Mouse (Mus musculus) neural tube, embryonic 12.5 days (tissue): ENCODE results near the gene Ccdc50. TPM values are rescaled to one million over a fixed set of nuclear protein-coding genes. Genes with fewer than 3 reads are reported as not detected.

Experiments
- ATAC-seq: fragments of 200-750 bp; cut with Nextera tagmentation; 2 replicates; pipeline ENCODE4 v1.8.0; 2017; ENCODE audit warnings: low read depth, mild to moderate bottlenecking, moderate TSS enrichment, moderate library complexity; ENCODE audit not compliant: low FRiP score
- H3K27ac ChIP-seq: fragments of 300-500 bp; sonication (generic); 2 replicates; pipeline ENCODE4 v1.5.1; 2016
- H3K27me3 ChIP-seq: fragments of 300-500 bp; sonication (generic); replicated peaks from 2 replicates; pipeline ENCODE4 v1.6.1; 2016; ENCODE audit warnings: mild to moderate bottlenecking
- H3K36me3 ChIP-seq: fragments of 300-500 bp; sonication (generic); 2 replicates; pipeline ENCODE4 v1.6.1; 2016; ENCODE audit warnings: mild to moderate bottlenecking
- H3K4me1 ChIP-seq: fragments of 300-500 bp; sonication (generic); 2 replicates; pipeline ENCODE4 v1.6.1; 2016
- H3K4me2 ChIP-seq: fragments of 300-500 bp; sonication (generic); replicated peaks from 2 replicates; pipeline ENCODE4 v1.6.1; 2016; ENCODE audit warnings: mild to moderate bottlenecking
- H3K4me3 ChIP-seq: fragments of 300-500 bp; sonication (generic); 2 replicates; pipeline ENCODE4 v1.5.1; 2016
- H3K9ac ChIP-seq: fragments of 300-500 bp; sonication (generic); 2 replicates; pipeline ENCODE4 v1.6.1; 2016; ENCODE audit warnings: mild to moderate bottlenecking
- H3K9me3 ChIP-seq: fragments of 300-500 bp; sonication (generic); 2 replicates; pipeline ENCODE4 v1.6.1; 2016; ENCODE audit warnings: mild to moderate bottlenecking
- WGBS: fragments of 180-500 bp; shearing (Covaris S2); methylation state at CpG from one replicate; pipeline ENCODE4 v1.1.7; 2016; 5-methylcytosine and 5-hydroxymethylcytosine counted together
- polyA plus RNA-seq: library from polyadenylated mRNA; unstranded; fragments of >200 nt; fragmentation: Nextera tagmentation; extraction: Ambion mirVana; gene quantifications from 2 replicates; pipeline ENCODE4 v1.2.1, GENCODE M21; 2016

The Ccdc50 gene
- polyA plus RNA-seq, 1 experiment from 2014 or later = 63.4 TPM

DNA sequence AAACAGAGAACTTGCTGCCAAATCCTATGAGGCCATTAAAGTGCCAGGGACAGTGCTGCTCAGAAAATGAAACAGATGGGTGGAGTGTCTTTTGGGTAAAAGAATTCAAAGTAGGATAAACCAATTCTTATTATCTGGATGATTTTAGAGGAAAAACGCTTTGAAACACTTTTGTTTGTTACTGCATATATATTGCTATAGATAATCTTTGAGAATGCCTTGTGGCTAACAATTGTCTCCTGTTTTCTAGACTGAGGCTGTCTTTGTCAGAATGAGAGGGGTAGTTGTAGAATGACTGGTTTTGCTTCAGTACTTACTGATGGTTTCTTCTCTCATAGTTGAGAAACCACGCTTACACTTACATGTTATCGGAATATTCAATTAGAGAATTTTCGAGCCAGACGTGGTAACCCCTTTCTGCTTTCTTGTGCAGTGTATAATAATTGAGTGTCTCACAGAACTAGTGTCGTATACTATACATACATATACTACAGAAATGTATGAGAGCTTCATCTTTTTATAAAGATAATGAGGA lies 11.1 kb downstream of the Ccdc50 start:
- ATAC-seq = no peak
- 94% methylated on average over 6 of the region's 6 CpGs for WGBS
- H3K27ac ChIP-seq = no peak overlapping the region

DNA sequence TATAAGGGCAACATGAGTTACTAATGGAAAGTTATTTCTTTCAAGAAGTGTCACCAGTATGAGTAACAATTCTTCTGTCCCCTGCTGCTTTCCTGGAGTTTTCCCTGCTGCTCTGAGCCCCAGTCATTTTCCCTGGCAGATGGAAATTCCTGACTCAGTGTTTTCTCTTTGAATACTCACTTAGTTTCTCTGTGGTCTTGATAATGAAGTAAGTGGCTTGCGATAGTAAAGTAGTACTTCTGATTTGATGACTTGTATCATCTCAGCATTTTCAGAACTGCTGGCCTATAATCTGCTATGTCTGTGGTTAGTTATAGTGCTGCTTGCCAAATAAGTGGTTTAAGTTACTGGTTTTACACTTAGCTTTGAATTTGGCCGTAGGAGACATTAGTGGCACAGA lies 12.9 kb downstream of the Ccdc50 start:
- H3K27me3 ChIP-seq = no peaks in the 10 kb centered on the region
- H3K9ac ChIP-seq = no peak overlapping the region
- WGBS = 98% methylated on average over 2 of the region's 2 CpGs
- H3K9me3 ChIP-seq = no peaks in the 10 kb centered on the region
- H3K4me1 ChIP-seq = no peaks in the 10 kb centered on the region
- H3K36me3 ChIP-seq = peaks cover 2% of the 10 kb centered on the region; the same call in 1 of the 2 replicates
- no peak overlapping the region for H3K4me3 ChIP-seq
- H3K4me2 ChIP-seq = no peak overlapping the region
- ATAC-seq = no peak
- no peak overlapping the region for H3K27ac ChIP-seq

More for the DNA sequence above, 11.1 kb downstream of the Ccdc50 start:
- Histone ChIP-seq H3K4me1 (no peaks in the 10 kb centered on the region), H3K36me3 (no peaks in the 10 kb centered on the region), H3K9me3 (no peaks in the 10 kb centered on the region), H3K9ac (no peak overlapping the region), H3K4me2 (no peak overlapping the region), H3K27me3 (no peaks in the 10 kb centered on the region), H3K4me3 (no peak overlapping the region)

DNA sequence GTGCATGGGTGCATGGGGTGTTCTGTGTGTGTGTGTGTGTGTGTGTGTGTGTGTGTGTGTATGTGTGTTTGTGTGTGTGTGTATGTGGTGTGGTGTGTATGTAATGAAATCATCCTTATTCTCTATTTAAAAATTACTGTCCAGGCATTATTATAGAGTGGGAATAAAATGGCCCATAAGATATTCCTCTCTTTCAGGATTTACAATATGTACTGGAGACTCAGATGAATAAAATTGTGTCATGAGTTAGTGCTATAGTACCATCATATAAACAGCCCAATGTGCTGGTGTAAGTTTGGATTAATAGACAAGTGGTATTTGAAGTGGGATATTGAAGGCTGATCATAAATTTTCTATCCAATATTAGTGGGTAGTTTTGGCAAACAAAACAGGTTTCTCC lies 15.4 kb downstream of the Ccdc50 start:
- no peak overlapping the region for H3K4me3 ChIP-seq
- no peaks in the 10 kb centered on the region for H3K27me3 ChIP-seq
- peaks cover 15% of the 10 kb centered on the region for H3K36me3 ChIP-seq
- no peak overlapping the region for H3K4me2 ChIP-seq
- no peaks in the 10 kb centered on the region for H3K9me3 ChIP-seq
- no peak overlapping the region for H3K27ac ChIP-seq
- no peak overlapping the region for H3K9ac ChIP-seq
- ATAC-seq = no peak
- no peaks in the 10 kb centered on the region for H3K4me1 ChIP-seq

DNA sequence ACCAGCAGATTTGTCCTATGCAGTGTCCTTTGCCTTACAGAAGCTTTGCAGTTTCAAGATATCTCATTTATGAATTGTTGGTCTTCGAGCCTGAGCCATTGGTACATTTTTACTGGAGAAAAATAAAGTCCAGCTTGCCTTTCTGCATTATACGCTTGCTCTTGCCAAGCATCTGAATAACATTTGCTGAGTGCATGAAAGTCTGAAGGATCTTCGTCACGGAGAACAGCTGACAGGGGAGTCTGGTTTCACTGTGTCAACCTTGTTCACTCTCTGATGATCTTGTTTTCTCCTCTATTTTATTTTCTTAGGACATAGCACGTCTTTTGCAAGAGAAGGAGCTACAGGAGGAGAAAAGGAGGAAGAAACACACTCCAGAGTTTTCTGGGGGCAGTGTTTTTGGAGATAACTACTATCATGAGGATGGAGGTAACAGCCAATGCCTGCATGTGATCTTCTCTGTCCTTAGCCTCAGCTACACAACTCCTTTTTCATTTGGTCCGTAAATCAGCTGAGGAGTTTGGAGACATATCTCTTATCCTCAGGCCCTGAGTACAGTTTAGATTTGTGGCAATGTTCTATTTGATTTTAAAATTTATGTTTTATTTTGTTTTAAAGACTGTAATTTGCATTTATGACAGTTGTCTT lies 28.4 kb downstream of the Ccdc50 start:
- no peak overlapping the region for H3K27ac ChIP-seq
- H3K36me3 ChIP-seq = peaks cover 66% of the 10 kb centered on the region
- H3K4me2 ChIP-seq = no peak overlapping the region
- H3K4me3 ChIP-seq = no peak overlapping the region
- WGBS = 94% methylated on average over 6 of the region's 6 CpGs
- no peak overlapping the region for H3K9ac ChIP-seq
- ATAC-seq = no peak
- no peaks in the 10 kb centered on the region for H3K9me3 ChIP-seq
- no peaks in the 10 kb centered on the region for H3K27me3 ChIP-seq
- H3K4me1 ChIP-seq = no peaks in the 10 kb centered on the region

DNA sequence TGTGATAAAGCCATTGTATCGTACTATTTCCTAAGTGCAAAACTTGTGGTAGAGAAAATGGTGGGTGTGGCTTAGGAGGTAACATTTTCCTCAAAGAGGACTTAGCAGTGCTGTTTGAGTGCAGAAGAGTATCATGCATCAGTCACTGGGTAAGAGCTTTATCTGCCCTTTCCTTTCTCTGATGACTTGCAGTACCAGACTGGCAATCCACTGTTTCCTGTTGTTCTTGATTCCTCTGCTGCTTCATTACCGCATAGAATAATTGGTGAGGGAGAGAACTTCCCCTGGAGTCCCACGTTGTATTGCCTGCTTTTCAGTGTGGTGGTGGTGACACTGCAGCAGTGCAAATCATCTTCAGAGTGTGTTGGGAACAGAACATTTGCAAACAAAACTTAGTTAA lies 29.0 kb downstream of the Ccdc50 start:
- 94% methylated on average over 3 of the region's 3 CpGs for WGBS
- Histone ChIP-seq H3K4me1 (no peaks in the 10 kb centered on the region), H3K4me2 (no peak overlapping the region), H3K4me3 (no peak overlapping the region), H3K9ac (no peak overlapping the region), H3K9me3 (peaks cover 5% of the 10 kb centered on the region; the same call in 1 of the 2 replicates), H3K36me3 (peaks cover 69% of the 10 kb centered on the region), H3K27me3 (no peaks in the 10 kb centered on the region), H3K27ac (no peak overlapping the region)
- ATAC-seq = no peak

DNA sequence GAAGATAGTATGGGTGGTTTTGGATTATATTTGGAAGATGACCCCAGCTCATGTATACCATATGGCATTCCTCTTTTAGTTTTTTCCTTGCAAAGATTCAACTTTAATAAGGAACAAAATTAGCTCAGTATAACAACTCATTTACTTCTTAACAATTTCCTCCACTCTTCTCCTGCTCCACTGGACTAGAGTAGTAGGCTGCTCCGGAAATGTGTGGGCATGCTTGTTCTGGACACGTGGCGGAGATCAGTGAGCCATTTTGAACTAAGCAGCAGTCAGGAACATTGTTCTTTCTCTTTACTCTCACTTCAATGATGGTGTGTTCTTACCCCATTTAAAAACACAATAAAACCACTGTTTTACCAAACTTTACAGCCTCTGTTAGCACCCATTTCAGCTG lies 32.3 kb downstream of the Ccdc50 start:
- Histone ChIP-seq H3K4me3 (no peak overlapping the region), H3K9me3 (peaks cover 8% of the 10 kb centered on the region; the same call in 1 of the 2 replicates), H3K9ac (no peak overlapping the region), H3K27me3 (no peaks in the 10 kb centered on the region), H3K27ac (no peak overlapping the region), H3K36me3 (peaks cover 48% of the 10 kb centered on the region), H3K4me1 (no peaks in the 10 kb centered on the region), H3K4me2 (no peak overlapping the region)
- WGBS = 97% methylated on average over 3 of the region's 3 CpGs
- no peak for ATAC-seq

DNA sequence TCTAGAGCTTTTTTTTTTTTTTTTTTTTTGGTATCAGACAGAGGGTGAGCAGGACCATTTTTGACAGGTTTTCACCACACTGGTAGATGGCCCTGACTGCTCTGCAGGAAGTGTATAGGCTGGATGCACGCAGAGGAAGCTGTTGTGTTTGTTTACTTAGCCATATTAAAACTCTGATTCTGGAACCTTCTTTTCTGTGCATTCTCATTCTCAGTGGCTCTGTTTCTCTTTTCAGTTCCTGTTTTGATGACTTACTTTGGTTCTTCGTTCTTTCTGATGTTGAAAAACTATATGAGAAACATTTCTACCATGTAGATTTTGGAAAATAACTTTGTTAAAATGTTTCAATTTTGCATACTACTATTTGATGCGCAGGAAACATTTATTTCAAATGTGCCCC lies 46.4 kb downstream of the Ccdc50 start:
- ATAC-seq = no peak
- H3K4me2 ChIP-seq = no peak overlapping the region
- H3K9ac ChIP-seq = no peak overlapping the region
- no peak overlapping the region for H3K4me3 ChIP-seq
- 91% methylated on average over 3 of the region's 3 CpGs for WGBS
- no peaks in the 10 kb centered on the region for H3K4me1 ChIP-seq
- no peaks in the 10 kb centered on the region for H3K27me3 ChIP-seq
- no peak overlapping the region for H3K27ac ChIP-seq
- H3K9me3 ChIP-seq = no peaks in the 10 kb centered on the region
- peaks cover 38% of the 10 kb centered on the region for H3K36me3 ChIP-seq

DNA sequence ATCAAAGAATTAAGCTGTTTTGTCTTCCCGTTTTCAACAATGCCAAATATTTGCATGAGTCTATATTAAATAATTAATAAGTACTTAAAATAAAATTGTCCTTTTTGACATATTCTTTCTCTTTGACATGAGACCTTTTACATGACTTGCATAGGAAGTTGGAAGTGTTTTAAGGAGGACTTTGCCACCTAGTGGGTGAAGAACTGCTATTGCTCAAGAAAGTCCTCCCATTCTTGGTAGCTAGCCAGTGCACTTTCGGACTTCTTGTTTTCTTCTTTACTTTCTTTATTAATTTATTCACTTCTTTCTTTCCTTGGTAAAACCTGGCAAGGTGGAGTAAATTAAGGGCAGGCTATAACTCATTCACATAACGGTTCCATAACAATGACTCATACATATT lies 55.3 kb downstream of the Ccdc50 start:
- Histone ChIP-seq H3K9me3 (no peaks in the 10 kb centered on the region), H3K4me2 (no peak overlapping the region), H3K9ac (no peak overlapping the region), H3K4me3 (no peak overlapping the region), H3K27ac (no peak overlapping the region), H3K27me3 (no peaks in the 10 kb centered on the region), H3K4me1 (no peaks in the 10 kb centered on the region), H3K36me3 (peaks cover 39% of the 10 kb centered on the region)
- 92% methylated on average over 3 of the region's 3 CpGs for WGBS
- ATAC-seq = no peak

DNA sequence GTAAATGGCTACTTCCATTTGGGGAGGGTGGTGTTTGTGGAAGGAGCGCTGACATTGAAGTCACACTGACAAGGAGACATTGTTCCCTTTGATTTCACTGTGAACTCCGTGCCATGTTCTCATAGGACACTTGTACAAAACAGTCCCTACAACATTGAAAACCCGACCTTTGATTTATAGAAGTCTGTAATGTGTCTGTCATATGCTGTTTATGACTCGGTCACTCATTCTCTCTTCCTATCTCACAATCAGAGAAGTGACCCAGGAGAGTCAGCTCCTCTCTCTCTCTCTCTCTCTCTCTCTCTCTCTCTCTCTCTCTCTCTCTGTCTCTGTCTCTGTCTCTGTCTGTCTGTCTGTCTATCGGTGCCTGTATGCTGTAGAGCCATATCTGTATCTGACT lies 60.7 kb downstream of the Ccdc50 start:
- H3K36me3 ChIP-seq = peaks cover 24% of the 10 kb centered on the region
- no peaks in the 10 kb centered on the region for H3K9me3 ChIP-seq
- H3K27ac ChIP-seq = no peak overlapping the region
- no peaks in the 10 kb centered on the region for H3K27me3 ChIP-seq
- H3K9ac ChIP-seq = no peak overlapping the region
- WGBS = 86% methylated on average over 5 of the region's 5 CpGs
- no peak overlapping the region for H3K4me3 ChIP-seq
- no peak overlapping the region for H3K4me2 ChIP-seq
- no peak for ATAC-seq
- H3K4me1 ChIP-seq = no peaks in the 10 kb centered on the region

DNA sequence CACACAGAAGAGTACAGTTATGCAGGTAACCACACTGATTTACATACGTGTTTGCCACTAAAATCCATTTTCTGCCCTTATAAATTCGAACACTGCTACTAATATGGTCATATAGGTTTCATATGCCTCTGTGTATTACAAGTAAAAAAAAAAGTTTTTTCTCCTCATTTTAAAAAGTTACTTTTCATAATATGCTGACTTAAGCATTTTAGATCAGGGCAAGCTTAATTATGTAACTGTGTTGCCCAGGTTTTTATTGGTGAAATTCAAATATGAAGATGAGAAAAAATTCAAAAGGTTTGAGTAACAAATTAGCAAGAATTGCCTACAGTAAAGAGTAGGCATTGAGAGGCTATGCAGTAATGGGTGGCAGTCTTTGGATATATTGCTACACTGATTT lies 62.0 kb downstream of the Ccdc50 start:
- no peak for ATAC-seq
- H3K9me3 ChIP-seq = no peaks in the 10 kb centered on the region
- H3K36me3 ChIP-seq = peaks cover 16% of the 10 kb centered on the region; the same call in 1 of the 2 replicates
- no peak overlapping the region for H3K4me2 ChIP-seq
- H3K9ac ChIP-seq = no peak overlapping the region
- no peaks in the 10 kb centered on the region for H3K27me3 ChIP-seq
- WGBS = 94% methylated on average over 2 of the region's 2 CpGs
- H3K4me3 ChIP-seq = no peak overlapping the region
- no peaks in the 10 kb centered on the region for H3K4me1 ChIP-seq
- H3K27ac ChIP-seq = no peak overlapping the region

DNA sequence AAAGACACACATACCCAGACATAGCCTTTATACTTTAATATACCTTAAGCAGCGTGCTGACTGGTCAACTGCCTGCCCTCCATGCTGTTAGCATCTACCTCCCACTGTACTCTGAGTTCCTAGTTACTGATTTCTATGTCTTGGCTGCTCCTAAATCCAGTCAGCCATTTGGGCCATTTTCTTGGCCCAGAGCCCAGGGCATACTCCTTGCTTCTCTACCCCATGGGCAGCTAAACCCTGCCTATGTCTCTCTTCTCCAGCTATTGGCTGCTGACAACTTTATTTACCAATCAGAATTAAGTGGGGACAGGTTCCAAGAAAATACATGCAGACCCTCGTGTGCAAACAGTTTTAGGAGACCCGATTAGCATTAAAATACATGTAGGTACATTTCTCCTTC lies 64.7 kb downstream of the Ccdc50 start:
- no peak overlapping the region for H3K4me2 ChIP-seq
- WGBS = 68% methylated on average over 3 of the region's 3 CpGs
- H3K9me3 ChIP-seq = no peaks in the 10 kb centered on the region
- peak; percentile 38; the same call in 1 of the 2 replicates for ATAC-seq
- H3K36me3 ChIP-seq = peaks cover 7% of the 10 kb centered on the region; the same call in 1 of the 2 replicates
- H3K4me1 ChIP-seq = no peaks in the 10 kb centered on the region
- no peaks in the 10 kb centered on the region for H3K27me3 ChIP-seq
- no peak overlapping the region for H3K9ac ChIP-seq
- H3K4me3 ChIP-seq = no peak overlapping the region
- no peak overlapping the region for H3K27ac ChIP-seq

DNA sequence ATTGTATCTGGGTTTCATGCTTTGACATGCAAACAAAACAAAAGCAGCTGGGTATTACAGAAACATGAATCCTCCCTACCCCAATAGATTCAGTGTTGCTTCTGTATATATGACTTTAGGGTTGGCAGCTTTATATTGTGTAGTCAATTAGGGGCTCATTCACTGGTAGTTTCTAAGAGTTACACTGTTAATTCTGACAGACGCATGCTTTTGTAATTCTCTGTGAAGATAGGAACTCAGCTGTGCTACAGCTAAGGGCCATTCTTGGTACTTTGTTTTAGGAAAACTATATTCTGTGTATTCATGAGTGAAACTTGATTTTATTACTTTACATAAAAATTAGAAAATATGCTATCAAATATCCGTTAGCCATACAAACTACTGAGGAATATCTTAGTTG lies 65.2 kb downstream of the Ccdc50 start:
- peaks cover 7% of the 10 kb centered on the region; the same call in 1 of the 2 replicates for H3K36me3 ChIP-seq
- no peak overlapping the region for H3K27ac ChIP-seq
- no peak overlapping the region for H3K9ac ChIP-seq
- H3K4me1 ChIP-seq = no peaks in the 10 kb centered on the region
- WGBS = 75% methylated on average over 2 of the region's 2 CpGs
- H3K4me3 ChIP-seq = no peak overlapping the region
- ATAC-seq = no peak
- H3K27me3 ChIP-seq = no peaks in the 10 kb centered on the region
- no peaks in the 10 kb centered on the region for H3K9me3 ChIP-seq
- no peak overlapping the region for H3K4me2 ChIP-seq

DNA sequence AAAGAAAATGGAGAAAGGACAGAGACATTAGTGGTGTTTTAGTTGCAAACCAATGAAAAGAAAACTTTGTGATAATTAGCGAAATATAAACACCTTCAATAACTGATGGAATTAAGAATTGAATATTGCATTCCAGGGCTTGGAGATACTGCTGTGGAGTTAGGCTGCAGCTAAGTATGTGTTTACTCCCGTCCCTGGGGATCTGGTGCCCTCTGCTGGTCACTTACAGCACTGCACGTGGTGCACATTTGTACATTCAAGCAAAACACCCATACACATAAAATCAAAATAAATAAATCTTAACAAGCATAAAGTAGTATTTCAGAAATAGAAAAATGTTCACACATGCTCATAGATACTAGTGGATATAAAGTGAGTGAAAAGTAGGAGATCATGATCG lies 68.6 kb downstream of the Ccdc50 start:
- Histone ChIP-seq H3K27ac (no peak overlapping the region), H3K4me2 (no peak overlapping the region), H3K36me3 (no peaks in the 10 kb centered on the region), H3K9me3 (no peaks in the 10 kb centered on the region), H3K4me3 (no peak overlapping the region), H3K4me1 (no peaks in the 10 kb centered on the region), H3K9ac (no peak overlapping the region), H3K27me3 (no peaks in the 10 kb centered on the region)
- WGBS = 20% methylated on average over 4 of the region's 4 CpGs
- peak; percentile 76; the same call in 1 of the 2 replicates for ATAC-seq
